Mouse (Mus musculus) liver, embryonic 11.5 days (tissue): ENCODE results near the gene Sdsl. TPM values are rescaled to one million over a fixed set of nuclear protein-coding genes. Genes with fewer than 3 reads are reported as not detected.

Source experiments
- ATAC-seq: fragments of 200-750 bp; cut with Nextera tagmentation; replicated peaks from 2 replicates; pipeline ENCODE4 v1.8.0; 2017; ENCODE audit warnings: moderate number of reproducible peaks, mild to moderate bottlenecking, moderate TSS enrichment, moderate library complexity; ENCODE audit not compliant: low FRiP score
- DNase-seq: peaks from one replicate; pipeline ENCODE4 v3.0.0-alpha.2; 2017; ENCODE audit warnings: low spot score
- H3K27ac ChIP-seq: fragments of 300-500 bp; sonication (generic); 2 replicates; pipeline ENCODE4 v1.5.1; 2014; ENCODE audit warnings: mild to moderate bottlenecking, low read depth, low read length, control low read depth
- H3K27me3 ChIP-seq: fragments of 300-500 bp; sonication (generic); replicated peaks from 2 replicates; pipeline ENCODE4 v1.6.1; 2014; ENCODE audit warnings: low read length, mixed read lengths; ENCODE audit not compliant: control insufficient read depth, insufficient read depth
- H3K36me3 ChIP-seq: fragments of 300-500 bp; sonication (generic); 2 replicates; pipeline ENCODE4 v1.6.1; 2014; ENCODE audit warnings: mild to moderate bottlenecking, low read length, moderate library complexity, mixed read lengths; ENCODE audit not compliant: control insufficient read depth, insufficient read depth
- H3K4me1 ChIP-seq: fragments of 300-500 bp; sonication (generic); replicated peaks from 2 replicates; pipeline ENCODE4 v1.6.1; 2014; ENCODE audit warnings: low read length, mixed read lengths; ENCODE audit not compliant: control insufficient read depth, insufficient read depth
- H3K4me2 ChIP-seq: fragments of 300-500 bp; sonication (generic); 2 replicates; pipeline ENCODE4 v1.6.1; 2014; ENCODE audit warnings: mild to moderate bottlenecking, control low read depth, moderate library complexity
- H3K4me3 ChIP-seq: fragments of 300-500 bp; sonication (generic); 2 replicates; pipeline ENCODE4 v1.5.1; 2014; ENCODE audit warnings: low read depth, low read length, control low read depth
- H3K9ac ChIP-seq: fragments of 300-500 bp; sonication (generic); 2 replicates; pipeline ENCODE4 v1.6.1; 2014; ENCODE audit warnings: low read depth, low read length, control low read depth
- H3K9me3 ChIP-seq: fragments of 300-500 bp; sonication (generic); 2 replicates; pipeline ENCODE4 v1.6.1; 2016; ENCODE audit warnings: low read length, inconsistent platforms, mixed read lengths; ENCODE audit not compliant: control insufficient read depth
- WGBS: fragments of 180-500 bp; shearing (Covaris S2); extraction: QIAGEN DNeasy Blood & Tissue Kit; methylation state at CpG from one replicate; pipeline ENCODE4 v1.1.7; 2014; 5-methylcytosine and 5-hydroxymethylcytosine counted together
- polyA plus RNA-seq: library from polyadenylated mRNA; unstranded; fragments of >200 nt; fragmentation: Nextera tagmentation; extraction: Ambion mirVana; gene quantifications from 2 replicates; pipeline ENCODE4 v1.2.1, GENCODE M21; 2014

Sdsl gene
- polyA plus RNA-seq, 1 experiment from 2014 or later, result 2.3 TPM

- Histone ChIP-seq H3K9ac (no peak within 1 kb of the TSS), H3K27me3 (peaks cover 99% of the 10 kb centered on the region), H3K36me3 (no peaks in the 10 kb centered on the region), H3K4me3 (no peak within 1 kb of the TSS), H3K4me2 (no peak within 1 kb of the TSS), H3K4me1 (no peaks in the 10 kb centered on the region), H3K9me3 (no peaks in the 10 kb centered on the region), H3K27ac (no peak within 1 kb of the TSS)
- no peak for ATAC-seq
- DNase-seq, result no peak
- WGBS, result 2% methylated on average over 69 of the region's 69 CpGs
Measured at GRCm38 (mm10) chr5:120431649-120432485, 40.7 kb downstream of the Sdsl start, which contains the start of gene Lhx5. TSS of gene Lhx5 (plus strand) at chr5:120431699.

- Histone ChIP-seq H3K9me3 (no peaks in the 10 kb centered on the region), H3K4me3 (no peak overlapping the region), H3K9ac (no peak overlapping the region), H3K27ac (no peak overlapping the region), H3K4me2 (no peak overlapping the region), H3K27me3 (peaks cover 99% of the 10 kb centered on the region), H3K36me3 (no peaks in the 10 kb centered on the region), H3K4me1 (no peaks in the 10 kb centered on the region)
- ATAC-seq, result no peak
- no peak for DNase-seq
- 3% methylated on average over 30 of the region's 30 CpGs for WGBS
Measured at GRCm38 (mm10) chr5:120431001-120431583, 41.5 kb downstream of the Sdsl start.

- no peaks in the 10 kb centered on the region for H3K4me1 ChIP-seq
- no peak overlapping the region for H3K4me2 ChIP-seq
- H3K4me3 ChIP-seq, result no peak overlapping the region
- ATAC-seq, result no peak
- no peak overlapping the region for H3K9ac ChIP-seq
- WGBS, result 5% methylated on average over 6 of the region's 6 CpGs
- no peaks in the 10 kb centered on the region for H3K9me3 ChIP-seq
- H3K36me3 ChIP-seq, result no peaks in the 10 kb centered on the region
- no peak for DNase-seq
- H3K27me3 ChIP-seq, result peaks cover 99% of the 10 kb centered on the region
- H3K27ac ChIP-seq, result no peak overlapping the region
Measured at GRCm38 (mm10) chr5:120429692-120430091, 42.9 kb downstream of the Sdsl start.

- Histone ChIP-seq H3K36me3 (no peaks in the 10 kb centered on the region), H3K27me3 (peaks cover 99% of the 10 kb centered on the region), H3K9ac (no peak overlapping the region), H3K4me2 (no peak overlapping the region), H3K4me1 (no peaks in the 10 kb centered on the region), H3K9me3 (no peaks in the 10 kb centered on the region), H3K27ac (no peak overlapping the region), H3K4me3 (no peak overlapping the region)
- WGBS, result 2% methylated on average over 5 of the region's 6 CpGs
- DNase-seq (no peak), ATAC-seq (no peak)
Measured at GRCm38 (mm10) chr5:120428990-120429389, 43.6 kb downstream of the Sdsl start.

GRCm38 (mm10) chr5:120428189-120428838 lies 44.3 kb downstream of the Sdsl start:
- DNase-seq (no peak), ATAC-seq (no peak)
- Histone ChIP-seq H3K36me3 (no peaks in the 10 kb centered on the region), H3K4me1 (no peaks in the 10 kb centered on the region), H3K27ac (no peak overlapping the region), H3K27me3 (peaks cover 99% of the 10 kb centered on the region), H3K9ac (no peak overlapping the region), H3K4me2 (no peak overlapping the region), H3K9me3 (no peaks in the 10 kb centered on the region), H3K4me3 (no peak overlapping the region)
- 5% methylated on average over 21 of the region's 21 CpGs for WGBS

GRCm38 (mm10) chr5:120427451-120427938 lies 45.1 kb downstream of the Sdsl start:
- H3K36me3 ChIP-seq, result no peaks in the 10 kb centered on the region
- no peak overlapping the region for H3K27ac ChIP-seq

GRCm38 (mm10) chr5:120426572-120426971 lies 46.0 kb downstream of the Sdsl start:
- H3K9me3 ChIP-seq, result no peaks in the 10 kb centered on the region
- no peak overlapping the region for H3K27ac ChIP-seq
- 2% methylated on average over 10 of the region's 10 CpGs for WGBS
- H3K27me3 ChIP-seq, result peaks cover 96% of the 10 kb centered on the region
- H3K4me1 ChIP-seq, result no peaks in the 10 kb centered on the region
- DNase-seq (no peak), ATAC-seq (no peak)
- no peak overlapping the region for H3K4me2 ChIP-seq
- no peak overlapping the region for H3K9ac ChIP-seq
- no peak overlapping the region for H3K4me3 ChIP-seq
- H3K36me3 ChIP-seq, result no peaks in the 10 kb centered on the region

More at GRCm38 (mm10) chr5:120427451-120427938, 45.1 kb downstream of the Sdsl start:
- Histone ChIP-seq H3K4me2 (no peak overlapping the region), H3K4me1 (no peaks in the 10 kb centered on the region), H3K27me3 (peaks cover 99% of the 10 kb centered on the region), H3K9me3 (no peaks in the 10 kb centered on the region), H3K4me3 (no peak overlapping the region), H3K9ac (no peak overlapping the region)
- no peak for DNase-seq
- 2% methylated on average over 33 of the region's 33 CpGs for WGBS
- ATAC-seq, result no peak

GRCm38 (mm10) chr5:120425711-120426110 lies 46.9 kb downstream of the Sdsl start:
- H3K9ac ChIP-seq, result no peak overlapping the region
- no peak overlapping the region for H3K4me2 ChIP-seq
- no peaks in the 10 kb centered on the region for H3K4me1 ChIP-seq
- H3K4me3 ChIP-seq, result no peak overlapping the region
- H3K27ac ChIP-seq, result no peak overlapping the region
- no peaks in the 10 kb centered on the region for H3K36me3 ChIP-seq
- DNase-seq (no peak), ATAC-seq (no peak)
- peaks cover 94% of the 10 kb centered on the region for H3K27me3 ChIP-seq
- H3K9me3 ChIP-seq, result no peaks in the 10 kb centered on the region
- WGBS, result 3% methylated on average over 15 of the region's 20 CpGs
